Mouse (Mus musculus): Measurements from ENCODE around the gene Krtap21-1.

DNA sequence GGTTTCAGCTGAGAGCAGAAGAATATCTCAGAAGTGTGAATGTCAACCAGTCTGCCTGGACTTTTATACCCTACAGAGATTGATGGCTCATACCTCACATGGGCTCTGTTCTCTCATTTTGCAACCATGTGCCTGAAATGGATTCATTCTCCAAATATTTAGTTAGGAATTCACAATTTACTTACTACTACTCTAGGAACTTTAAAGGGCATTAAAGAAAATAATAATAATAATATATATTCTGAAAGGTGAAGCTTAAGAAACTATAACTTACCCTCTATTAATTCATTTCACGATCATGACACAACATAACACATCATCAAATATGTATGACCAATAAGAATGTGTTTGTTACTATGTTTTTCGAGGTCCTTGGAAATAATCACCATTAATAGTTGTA lies at the start of gene Krtap21-1:
- TF ChIP-seq CTCF (IDR thresholded peaks at IDR 0.05; ENCODE audit: extremely low read depth, insufficient read depth, low read length), result no peak
- TF ChIP-seq POLR2A (IDR thresholded peaks at IDR 0.05; ENCODE audit: extremely low read depth, insufficient read depth, low read length), result no peak

All from cortical plate, adult 2 months (tissue).